ENCODE assay signal across 23 mouse cellular contexts in genomic region chr17:31405694-31406227, GRCm38 (mm10). TPM values are rescaled to one million over a fixed set of nuclear protein-coding genes. Genes with fewer than 3 reads are reported as not detected.
DNase-seq lines count a peak whose midpoint lies in the region; ATAC-seq and TF ChIP-seq lines count a peak whose summit lies in the region.
"Had no signal": no experiment of that assay in that cellular context is flagged by ENCODE, and none has a peak within 500 bp of the region (broad histone marks: within the 10 kb centered on the region; RNA-seq: fewer than 3 reads in every experiment).

No protein-coding gene starts in this region.

- no peak overlapping the region for H3K9ac ChIP-seq in embryonic facial prominence, embryonic 13.5 days
- H3K9ac ChIP-seq in kidney, postnatal 0 days (ENCODE audit: low read depth, low read length): no peak overlapping the region
- H3K9ac ChIP-seq: forebrain, embryonic 12.5 days; liver, postnatal 0 days; midbrain, embryonic 12.5 days; neural tube, embryonic 15.5 days had no signal

- peak overlapping the region; percentile 7; the same call in 1 of the 2 replicates for H3K27ac ChIP-seq in embryonic facial prominence, embryonic 13.5 days
- no peak overlapping the region for H3K27ac ChIP-seq in embryonic facial prominence, embryonic 10.5 days (replicated peaks)
- no peak overlapping the region for H3K27ac ChIP-seq in kidney, postnatal 0 days
- H3K27ac ChIP-seq: forebrain, embryonic 12.5 days; heart, embryonic 10.5 days; midbrain, embryonic 12.5 days had no signal

- DNase-seq in embryonic facial prominence, embryonic 10.5 days (ENCODE audit: low spot score): no peak
- peak; percentile 14 for DNase-seq in kidney, postnatal 0 days (ENCODE audit: low spot score)
- no peak for DNase-seq in kidney, adult 18-20 months
- DNase-seq in retina, embryonic 14.5 days (ENCODE audit: low spot score): peak; percentile 18
- no peak for DNase-seq in retina, postnatal 1 day
- no peak for DNase-seq in urinary bladder, postnatal 36 days (ENCODE audit: low spot score in 2 of 2)
- DNase-seq: adrenal gland, postnatal 25 days; cerebellum, adult 9-10 months; kidney, adult 2 months; kidney, postnatal 36 days; liver, postnatal 0 days; right cerebral cortex, postnatal 14 days; spleen, adult 18-20 months; thymus, postnatal 25 days had no signal

- H3K4me1 ChIP-seq in embryonic facial prominence, embryonic 13.5 days: peaks cover 64% of the 10 kb centered on the region
- peaks cover 33% of the 10 kb centered on the region for H3K4me1 ChIP-seq in embryonic facial prominence, embryonic 10.5 days
- no peaks in the 10 kb centered on the region; the same call in 1 of the 2 replicates for H3K4me1 ChIP-seq in kidney, postnatal 0 days (replicated peaks; ENCODE audit: insufficient read depth, low read length)

- no peak overlapping the region for H3K4me3 ChIP-seq in embryonic facial prominence, embryonic 13.5 days
- H3K4me3 ChIP-seq in embryonic facial prominence, embryonic 10.5 days: no peak overlapping the region
- H3K4me3 ChIP-seq in kidney, postnatal 0 days (replicated peaks; ENCODE audit: low read depth, low read length): no peak overlapping the region
- H3K4me3 ChIP-seq: erythroblast, embryonic 14.5 days; forebrain, embryonic 12.5 days; heart, embryonic 10.5 days; midbrain, embryonic 12.5 days; neural tube, embryonic 15.5 days had no signal

- TF ChIP-seq CTCF in kidney, postnatal 0 days (IDR thresholded peaks at IDR 0.05; ENCODE audit: low read depth): no peak

- H3K27me3 ChIP-seq in embryonic facial prominence, embryonic 13.5 days: no peaks in the 10 kb centered on the region
- no peaks in the 10 kb centered on the region for H3K27me3 ChIP-seq in embryonic facial prominence, embryonic 10.5 days (replicated peaks; ENCODE audit: low read depth, poor library complexity, severe bottlenecking)
- no peaks in the 10 kb centered on the region for H3K27me3 ChIP-seq in kidney, postnatal 0 days (ENCODE audit: insufficient read depth, low read length)
- H3K27me3 ChIP-seq: forebrain, embryonic 12.5 days; neural tube, embryonic 15.5 days had no signal

- H3K4me2 ChIP-seq in embryonic facial prominence, embryonic 13.5 days: no peak overlapping the region
- H3K4me2 ChIP-seq in kidney, postnatal 0 days (ENCODE audit: low read length): no peak overlapping the region
- H3K4me2 ChIP-seq: forebrain, embryonic 12.5 days; liver, embryonic 11.5 days; midbrain, embryonic 12.5 days; neural tube, embryonic 15.5 days had no signal

- ATAC-seq in embryonic facial prominence, embryonic 13.5 days (ENCODE audit: insufficient number of reproducible peaks, insufficient read depth, low FRiP score, low TSS enrichment, low read depth): 0 out of 2 replicates have a peak, but pooled peaks have one; percentile 35
- ATAC-seq in kidney, postnatal 0 days (replicated peaks; ENCODE audit: low FRiP score, low read depth): no peak
- peak; percentile 48 for ATAC-seq in megakaryocyte progenitor cell, adult 5-6 weeks (replicated peaks; ENCODE audit: poor library complexity)
- ATAC-seq: hindbrain, embryonic 16.5 days; liver, postnatal 0 days had no signal

- 55% methylated on average over 6 of the region's 6 CpGs for WGBS in embryonic facial prominence, embryonic 13.5 days
- WGBS in embryonic facial prominence, embryonic 10.5 days: 69% methylated on average over 6 of the region's 6 CpGs
- WGBS in kidney, postnatal 0 days: 51% methylated on average over 6 of the region's 6 CpGs

- no peaks in the 10 kb centered on the region for H3K9me3 ChIP-seq in embryonic facial prominence, embryonic 13.5 days
- H3K9me3 ChIP-seq in embryonic facial prominence, embryonic 10.5 days: no peaks in the 10 kb centered on the region
- H3K9me3 ChIP-seq in kidney, postnatal 0 days (replicated peaks; ENCODE audit: low read length): no peaks in the 10 kb centered on the region
- H3K9me3 ChIP-seq: forebrain, embryonic 12.5 days; heart, embryonic 10.5 days; midbrain, embryonic 12.5 days; neural tube, embryonic 15.5 days had no signal

- no peaks in the 10 kb centered on the region for H3K36me3 ChIP-seq in embryonic facial prominence, embryonic 13.5 days
- H3K36me3 ChIP-seq in embryonic facial prominence, embryonic 10.5 days (replicated peaks): peaks cover 13% of the 10 kb centered on the region
- no peaks in the 10 kb centered on the region for H3K36me3 ChIP-seq in kidney, postnatal 0 days (ENCODE audit: insufficient read depth, low read length)
- H3K36me3 ChIP-seq: heart, embryonic 10.5 days; neural tube, embryonic 15.5 days had no signal

RNA-seq across cellular contexts. Expression of gene Pde9a, which starts 19.8 kb away (rescaled TPM):
- 21.9 and 25.1 TPM in 2 replicates for polyA plus RNA-seq in embryonic facial prominence, embryonic 13.5 days (2015; fragmentation: Nextera tagmentation; extraction: Ambion mirVana)
- 16.9 and 18.9 TPM in 2 replicates for polyA plus RNA-seq in embryonic facial prominence, embryonic 10.5 days (2016; fragmentation: Nextera tagmentation; extraction: Ambion mirVana)
- polyA plus RNA-seq in kidney, postnatal 0 days (2015; fragmentation: Nextera tagmentation; extraction: Ambion mirVana): 31.9 and 36.8 TPM in 2 replicates
- total RNA-seq in megakaryocyte progenitor cell, adult 5-6 weeks (2015): 0.79 TPM in 1 of 2 replicates, not detected in the other
- 1.5 TPM in 1 of 2 replicates, not detected in the other for total RNA-seq in megakaryocyte progenitor cell, adult 5-6 weeks (2017)
- polyA plus RNA-seq: erythroblast, embryonic 14.5 days had no signal

Comparison
In these comparisons a context has a peak if more than half of its experiments do, and no peak if none do; other contexts are left out.
1. DNase-seq: peak in kidney, postnatal 0 days (single experiment) and retina, embryonic 14.5 days (single experiment); none in embryonic facial prominence, embryonic 10.5 days (single experiment), kidney, adult 18-20 months (single experiment), retina, postnatal 1 day (single experiment) and urinary bladder, postnatal 36 days (0 of 2).